Mouse (Mus musculus) spleen, adult 2 months (tissue): ENCODE measurements around the gene Chn1.

ENCODE experiments used
- CTCF ChIP-seq: fragments of 200-500 bp; IDR thresholded peaks from 2 replicates; pipeline ENCODE4 v1.5.1; 2011; ENCODE audit warnings: mild to moderate bottlenecking, inconsistent platforms; ENCODE audit not compliant: insufficient read depth, insufficient read length, insufficient replicate concordance; ENCODE audit errors: extremely low read depth
- POLR2A ChIP-seq: fragments of 200-500 bp; IDR thresholded peaks from 2 replicates; pipeline ENCODE4 v1.6.1; 2011; ENCODE audit warnings: low read depth, low read length, inconsistent platforms

GRCm38 (mm10) chr2:73616434-73617057 lies 158.6 kb downstream of the Chn1 start:
- TF ChIP-seq CTCF (no peak), POLR2A (no peak)
